Mouse (Mus musculus) kidney, adult 8-10 months (tissue): ENCODE results near the gene Slc26a10.
"Not testable (repeated sequence)": the region's sequence is repeated elsewhere in the genome, so short reads cannot be mapped to it uniquely, and the experiment has no call there.

ENCODE experiments used
- DNase-seq, 2 experiments: peaks; one replicate each; pipeline ENCODE4 v3.0.0; 2022

The Slc26a10 gene

DNA sequence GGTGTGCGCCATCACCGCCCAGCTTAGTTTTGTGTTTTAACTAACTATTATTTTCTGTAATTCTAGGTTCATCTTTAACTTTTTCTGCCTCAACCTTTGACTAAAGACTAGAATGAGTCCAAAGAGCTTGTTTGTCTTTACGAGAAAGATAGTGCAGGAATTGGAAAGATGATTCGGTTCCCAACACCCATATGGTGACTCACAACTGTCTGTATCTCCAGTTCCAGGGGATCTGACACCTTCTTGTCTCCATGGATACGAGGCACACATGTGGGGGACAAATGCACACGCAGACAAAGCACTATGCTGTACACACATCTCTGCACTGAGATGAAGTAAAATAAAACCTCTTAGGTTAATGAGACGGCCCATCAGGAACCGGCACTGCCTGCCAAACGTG, 20.4 kb downstream of the Slc26a10 start:
- DNase-seq, result no peak

GRCm38 (mm10) chr10:127158471-127158870, 22.0 kb downstream of the Slc26a10 start:
- no peak for DNase-seq

DNA sequence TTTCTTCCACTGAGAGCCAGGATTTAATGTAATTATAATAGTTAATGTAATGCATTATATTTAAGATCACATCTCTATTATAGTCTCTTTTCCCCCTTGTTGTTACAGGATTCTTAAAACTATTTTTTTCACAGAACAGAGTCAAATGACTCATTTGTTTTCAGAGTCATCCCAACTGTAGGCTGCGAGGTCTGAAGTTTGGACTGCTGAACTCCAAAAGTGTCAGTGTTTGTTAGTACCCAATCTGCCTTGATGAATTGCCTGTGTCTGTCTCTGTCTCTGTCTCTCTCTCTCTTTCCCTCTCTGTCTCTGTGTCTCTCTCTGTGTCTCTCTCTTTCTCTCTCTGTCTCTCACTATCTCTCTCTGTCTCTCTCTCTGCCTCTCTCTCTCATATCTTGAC, 23.9 kb downstream of the Slc26a10 start:
- DNase-seq, result no peak

- no peak for DNase-seq
Observed at GRCm38 (mm10) chr10:127156089-127156488, 24.4 kb downstream of the Slc26a10 start.

DNA sequence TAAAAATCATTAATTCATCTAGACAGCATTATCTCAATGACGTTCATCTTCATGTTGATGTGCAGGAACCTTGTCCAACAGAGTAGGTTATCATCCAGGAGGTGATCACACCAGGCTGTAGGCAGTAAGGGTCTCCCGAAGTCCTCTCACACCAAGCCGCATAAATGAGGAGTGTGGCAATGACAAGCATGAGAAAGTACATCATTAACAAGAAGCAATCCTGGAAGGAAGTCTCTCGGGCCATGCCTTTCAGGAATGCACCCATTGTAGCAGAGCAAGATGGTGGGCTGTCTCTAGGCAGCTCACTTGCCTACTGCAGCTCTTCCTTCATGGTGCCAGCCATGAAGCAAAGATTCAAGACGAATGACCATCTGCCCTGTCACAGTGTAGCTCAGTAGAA, 25.8 kb downstream of the Slc26a10 start:
- DNase-seq, result no peak

DNA sequence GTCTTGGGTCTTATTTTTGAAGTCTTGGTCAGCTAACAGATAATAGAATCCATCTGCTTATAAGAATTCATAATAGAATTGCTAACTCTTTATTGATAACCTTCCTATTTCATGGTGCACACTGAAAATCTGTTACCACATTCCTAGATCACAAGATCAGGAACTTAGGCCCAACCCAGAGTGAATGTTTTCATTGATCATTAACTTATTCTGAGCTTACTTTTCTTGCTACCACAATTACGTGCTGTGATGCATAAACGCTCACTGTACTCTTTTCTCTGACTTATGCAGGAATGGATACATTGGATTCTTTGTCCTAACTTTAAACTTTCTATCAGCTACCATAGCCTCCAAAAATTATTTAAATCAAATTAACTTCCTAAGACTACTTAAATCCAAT, 26.2 kb downstream of the Slc26a10 start:
- no peak for DNase-seq

GRCm38 (mm10) chr10:127153323-127153722, 27.1 kb downstream of the Slc26a10 start:
- DNase-seq, result no peak

GRCm38 (mm10) chr10:127152556-127152955, 27.9 kb downstream of the Slc26a10 start:
- DNase-seq, result not testable (repeated sequence)

DNA sequence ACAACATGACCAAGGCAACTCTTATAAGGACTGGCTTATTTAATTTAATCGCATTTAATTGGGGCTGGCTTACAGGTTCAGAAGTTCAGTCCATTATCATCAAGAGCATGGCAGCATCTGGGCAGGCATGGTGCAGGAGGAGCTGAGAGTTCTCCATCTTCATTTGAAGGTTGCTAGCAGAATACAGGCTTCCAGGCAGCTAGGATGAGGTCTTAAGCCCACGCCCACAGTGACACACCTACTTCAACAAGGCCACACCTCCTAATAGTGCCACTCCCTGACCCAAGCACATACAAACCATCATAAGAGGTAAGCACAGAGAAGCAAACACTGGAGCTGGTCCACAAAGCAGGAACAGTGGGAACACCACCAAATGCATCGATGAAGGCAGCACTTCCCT, 29.2 kb downstream of the Slc26a10 start:
- not testable (repeated sequence) for DNase-seq

GRCm38 (mm10) chr10:127150471-127150872, 30.0 kb downstream of the Slc26a10 start:
- DNase-seq, result peak; percentile 77 to 78

GRCm38 (mm10) chr10:127147135-127147534, 33.3 kb downstream of the Slc26a10 start:
- DNase-seq, result peak in 1 of 2 experiments; percentile 21

GRCm38 (mm10) chr10:127145303-127145702, 35.1 kb downstream of the Slc26a10 start:
- no peak for DNase-seq

- DNase-seq, result no peak
Observed at GRCm38 (mm10) chr10:127144536-127144935, 35.9 kb downstream of the Slc26a10 start.

DNA sequence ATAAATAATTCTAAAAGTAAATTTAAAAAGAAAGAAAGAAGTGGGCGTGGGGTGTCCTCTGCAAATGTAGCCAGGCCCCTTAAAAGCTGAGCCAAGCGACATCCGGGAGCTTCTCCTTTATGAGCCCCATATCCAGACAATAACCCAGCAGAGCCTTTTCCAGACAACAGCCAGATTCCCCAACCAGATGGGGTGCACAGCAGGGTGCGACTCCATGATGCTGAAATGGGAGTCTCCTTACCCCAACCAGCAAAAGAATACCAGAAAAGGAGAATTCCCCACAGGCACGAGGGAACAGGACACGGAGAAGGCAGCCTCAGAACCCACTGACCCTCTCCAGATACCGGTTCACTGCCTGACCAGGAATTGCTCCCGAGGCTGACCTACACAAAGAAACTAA, 37.2 kb downstream of the Slc26a10 start:
- DNase-seq, result no peak

DNA sequence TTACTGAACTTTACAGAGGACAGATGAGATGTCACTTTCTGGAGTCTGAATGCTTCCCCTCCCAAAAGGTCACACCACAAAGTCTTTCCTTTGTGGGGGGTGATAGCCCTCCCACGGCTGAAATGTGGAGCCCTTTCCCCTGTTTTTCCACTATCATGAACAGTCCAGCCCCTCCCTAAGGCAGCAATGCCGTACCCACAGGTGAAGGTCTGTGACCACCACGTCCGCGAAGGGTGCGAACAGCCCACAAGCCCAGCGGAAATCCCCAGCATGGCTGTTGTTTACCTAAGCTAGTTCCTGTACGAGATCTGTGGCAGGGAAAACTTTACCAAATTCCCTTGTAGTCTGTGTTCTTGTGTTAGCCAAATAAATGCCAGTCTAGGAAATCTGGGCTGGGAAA, 38.9 kb downstream of the Slc26a10 start:
- no peak for DNase-seq

- DNase-seq, result no peak
Observed at GRCm38 (mm10) chr10:127140971-127141370, 39.5 kb downstream of the Slc26a10 start.

DNA sequence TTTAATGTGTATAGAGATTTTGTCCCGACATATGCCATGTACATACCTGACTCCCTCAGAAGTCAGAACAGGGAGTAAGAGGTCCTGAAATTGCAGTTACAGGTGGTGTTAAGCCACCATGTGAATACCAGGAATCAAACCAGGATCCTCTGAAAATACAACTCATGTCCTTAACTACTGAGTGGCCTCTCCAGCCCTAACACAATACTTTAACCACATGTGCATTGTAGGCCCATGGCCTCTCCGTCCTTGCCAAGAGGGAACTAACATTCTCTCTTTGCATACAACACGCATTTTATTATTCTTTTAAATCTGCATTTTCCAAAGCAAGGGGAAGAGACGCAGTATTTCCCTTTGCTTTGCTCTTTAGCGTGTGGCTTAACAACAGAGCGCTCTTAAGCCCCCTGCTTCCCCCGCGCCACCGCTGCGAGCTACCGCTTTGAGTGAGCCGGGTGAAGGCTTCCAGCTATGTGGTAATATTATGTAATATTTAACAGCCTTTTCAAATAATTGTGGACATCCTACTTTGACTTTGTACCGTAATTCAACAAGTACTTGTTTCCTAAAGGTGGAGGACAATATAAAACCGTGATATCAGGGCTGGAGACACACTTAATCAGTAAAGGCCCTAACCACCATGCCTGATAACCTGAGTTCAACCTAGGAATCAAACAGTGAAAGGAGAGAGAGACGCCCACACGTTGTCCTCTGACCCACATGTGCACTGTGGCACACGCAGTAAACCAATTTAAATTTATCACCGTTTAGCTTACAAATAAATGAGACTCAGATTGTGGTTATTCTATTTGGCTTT, 41.9 kb downstream of the Slc26a10 start:
- DNase-seq, result peak in 1 of 2 experiments; percentile 15

GRCm38 (mm10) chr10:127137896-127138295, 42.5 kb downstream of the Slc26a10 start:
- DNase-seq, result no peak

DNA sequence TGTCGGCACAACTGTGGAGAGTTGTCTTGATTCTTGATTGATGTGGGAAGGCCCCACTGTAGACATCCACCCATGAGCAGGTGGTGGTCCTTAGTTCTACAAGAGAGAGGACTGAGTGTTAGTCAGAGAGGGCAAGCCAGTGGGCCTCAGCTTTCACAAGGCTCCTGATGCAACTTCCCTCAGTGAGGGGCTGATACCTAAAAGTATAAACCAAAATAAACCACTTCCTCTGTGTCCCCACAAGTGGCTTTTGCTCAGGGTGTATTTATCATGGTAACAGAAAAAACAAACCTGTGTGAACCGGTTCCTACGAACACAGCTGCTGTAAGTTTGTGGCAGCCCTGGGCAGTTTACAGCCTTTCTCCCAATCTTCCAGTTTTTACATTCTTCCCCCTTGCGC, 43.9 kb downstream of the Slc26a10 start:
- no peak for DNase-seq

- no peak for DNase-seq
Observed at GRCm38 (mm10) chr10:127135118-127135836, 45.2 kb downstream of the Slc26a10 start.

DNA sequence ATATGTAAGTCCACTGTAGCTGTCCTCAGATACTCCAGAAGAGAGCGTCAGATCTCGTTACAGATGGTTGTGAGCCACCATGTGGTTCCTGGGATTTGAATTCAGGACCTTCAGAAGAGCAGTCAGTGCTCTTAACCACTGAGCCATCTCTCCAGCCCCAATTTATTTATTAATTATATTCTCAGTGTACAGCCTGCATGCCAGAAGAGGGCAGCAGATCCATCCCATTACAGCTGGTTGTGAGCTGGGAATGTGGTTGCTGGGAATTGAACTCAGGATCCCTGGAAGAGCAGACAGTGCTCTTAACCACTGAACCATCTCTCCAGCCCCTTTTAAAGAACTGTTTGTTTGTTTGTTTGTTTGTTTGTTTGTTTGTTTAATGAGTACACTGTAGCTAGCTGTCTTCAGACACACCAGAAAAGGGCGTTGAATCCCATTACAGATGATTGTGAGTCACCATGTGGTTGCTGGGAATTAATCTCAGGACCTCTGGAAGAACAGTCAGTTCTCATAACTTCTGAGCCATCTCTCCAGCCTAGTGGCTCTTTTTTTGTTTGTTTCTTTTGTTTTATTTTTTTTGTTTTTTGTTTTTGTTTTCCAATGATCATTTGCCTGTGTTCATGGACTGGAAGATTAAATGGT, 45.9 kb downstream of the Slc26a10 start:
- peak in 1 of 2 experiments; percentile 50 for DNase-seq

GRCm38 (mm10) chr10:127132469-127132868, 48.0 kb downstream of the Slc26a10 start:
- no peak for DNase-seq

DNA sequence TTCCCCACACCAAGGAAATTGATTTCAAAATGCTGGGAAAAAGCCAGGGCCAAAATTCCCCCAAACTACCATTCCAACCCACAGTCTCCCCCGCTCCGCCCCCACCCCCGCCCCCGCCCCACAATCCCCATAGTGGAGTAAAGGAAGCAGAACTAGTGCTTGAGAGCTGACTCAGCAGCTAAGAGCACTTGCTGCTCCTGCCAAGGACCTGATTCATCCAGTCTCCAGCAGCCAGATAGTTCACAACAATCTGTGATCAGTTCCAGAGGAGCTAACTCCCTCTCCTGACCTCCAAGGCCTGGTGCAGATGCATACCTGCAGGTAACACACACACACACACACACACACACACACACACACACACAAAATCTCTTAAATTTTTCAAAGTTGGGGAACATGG, 51.0 kb downstream of the Slc26a10 start:
- DNase-seq, result no peak
